Mouse (Mus musculus) heart, postnatal 0 days (tissue): ENCODE data around the gene Eed.

Source experiments
- CTCF ChIP-seq: IDR thresholded peaks from 2 replicates; pipeline ENCODE4 v1.5.1; 2016; ENCODE audit warnings: antibody characterized with exemption, control low read depth, low read depth
- EP300 ChIP-seq: IDR thresholded peaks from 2 replicates; pipeline ENCODE4 v1.6.1; 2016; ENCODE audit warnings: antibody characterized with exemption, low read depth

DNA sequence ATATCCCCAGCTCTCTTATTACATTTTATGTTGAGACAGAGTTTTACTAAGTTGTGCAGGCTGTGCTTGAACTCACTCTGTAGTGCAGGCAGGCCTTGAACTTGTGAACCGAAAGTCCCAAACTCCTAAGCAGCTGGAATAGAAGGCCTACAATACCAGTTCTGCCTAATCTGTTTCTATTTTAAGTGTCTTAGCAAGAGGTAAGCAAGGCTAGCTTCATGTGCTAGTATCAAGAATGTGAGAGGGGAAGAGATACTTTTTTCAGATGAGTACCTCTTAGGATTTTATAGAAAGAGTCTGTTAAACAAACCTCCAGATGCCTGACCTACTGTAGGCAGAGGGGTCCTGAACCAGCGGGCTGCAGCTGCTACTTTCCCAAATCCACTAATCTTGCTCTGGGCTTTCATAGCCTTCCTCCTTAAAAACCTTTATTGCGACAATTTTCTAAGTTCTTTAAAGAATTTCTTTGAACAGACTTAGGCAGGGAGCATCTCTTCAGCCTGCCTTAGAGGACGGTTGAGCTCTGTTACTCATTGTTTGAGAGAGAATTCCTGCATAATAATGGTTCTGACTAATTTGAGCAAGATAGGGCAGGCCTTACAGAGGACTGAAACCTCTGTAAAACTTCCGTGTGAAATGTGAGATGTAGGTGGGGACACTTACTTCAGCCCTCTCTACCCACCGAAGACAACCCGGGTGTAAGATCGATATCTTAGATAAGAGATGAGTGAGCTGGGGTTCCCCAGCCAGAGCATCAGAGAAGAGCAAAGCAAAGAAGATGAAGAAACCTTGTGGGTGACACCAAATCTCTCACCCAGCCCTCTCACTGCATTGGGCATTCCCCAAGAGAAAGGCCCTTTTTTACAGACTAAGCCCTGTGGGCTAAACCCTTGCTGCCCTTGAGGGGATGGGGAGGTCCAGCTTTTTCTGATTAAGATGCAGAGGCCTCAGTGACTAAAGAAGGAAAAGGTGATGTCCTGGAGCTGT lies 26.2 kb upstream of the Eed start:
- TF ChIP-seq CTCF, result no peak
- no peak for TF ChIP-seq EP300
